Mouse (Mus musculus): ENCODE measurements around the gene Cnih3.

The Cnih3 gene

DNA sequence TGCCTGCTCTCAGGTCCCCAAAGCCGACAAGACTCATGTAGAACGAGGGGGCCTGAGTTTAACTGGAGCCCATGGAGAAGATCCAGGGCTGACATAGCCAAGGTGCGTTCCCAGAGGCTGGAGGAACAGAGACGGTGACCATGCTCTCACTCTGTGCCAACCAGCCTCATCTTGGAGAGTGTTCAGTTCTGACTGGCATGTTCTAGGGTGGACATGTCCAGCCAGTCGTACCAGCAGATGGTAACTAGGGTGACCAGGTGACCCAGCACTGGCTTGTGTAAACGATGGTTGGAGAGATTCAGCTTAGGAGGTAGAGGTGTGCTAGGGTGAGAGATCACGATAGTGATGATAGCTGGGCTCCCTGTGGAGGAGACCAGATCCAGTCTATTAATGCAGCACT lies 50.6 kb downstream of the Cnih3 start:
- no peak for DNase-seq (ENCODE audit: low read depth, low spot score)

DNA sequence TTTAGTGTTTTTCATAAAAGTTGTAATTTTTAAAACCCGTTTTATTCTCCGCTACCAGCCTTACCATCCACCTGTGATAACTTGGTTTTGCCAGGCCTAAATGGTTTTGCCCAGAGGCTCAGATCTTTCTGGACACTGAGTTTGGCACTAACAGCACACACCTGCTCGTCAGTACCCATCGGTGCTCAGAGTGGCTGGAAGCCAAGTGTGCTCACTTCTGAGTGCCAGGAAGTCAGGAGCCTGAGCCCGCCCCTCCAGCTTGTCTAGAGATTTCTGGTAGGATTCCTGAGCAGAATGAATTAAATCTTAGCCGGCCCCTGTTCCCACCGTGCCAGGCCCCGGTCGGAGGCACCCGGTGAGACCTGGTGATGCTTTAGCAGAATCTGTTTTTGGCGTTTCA lies 54.9 kb downstream of the Cnih3 start:
- no peak for DNase-seq (ENCODE audit: low read depth, low spot score)

DNA sequence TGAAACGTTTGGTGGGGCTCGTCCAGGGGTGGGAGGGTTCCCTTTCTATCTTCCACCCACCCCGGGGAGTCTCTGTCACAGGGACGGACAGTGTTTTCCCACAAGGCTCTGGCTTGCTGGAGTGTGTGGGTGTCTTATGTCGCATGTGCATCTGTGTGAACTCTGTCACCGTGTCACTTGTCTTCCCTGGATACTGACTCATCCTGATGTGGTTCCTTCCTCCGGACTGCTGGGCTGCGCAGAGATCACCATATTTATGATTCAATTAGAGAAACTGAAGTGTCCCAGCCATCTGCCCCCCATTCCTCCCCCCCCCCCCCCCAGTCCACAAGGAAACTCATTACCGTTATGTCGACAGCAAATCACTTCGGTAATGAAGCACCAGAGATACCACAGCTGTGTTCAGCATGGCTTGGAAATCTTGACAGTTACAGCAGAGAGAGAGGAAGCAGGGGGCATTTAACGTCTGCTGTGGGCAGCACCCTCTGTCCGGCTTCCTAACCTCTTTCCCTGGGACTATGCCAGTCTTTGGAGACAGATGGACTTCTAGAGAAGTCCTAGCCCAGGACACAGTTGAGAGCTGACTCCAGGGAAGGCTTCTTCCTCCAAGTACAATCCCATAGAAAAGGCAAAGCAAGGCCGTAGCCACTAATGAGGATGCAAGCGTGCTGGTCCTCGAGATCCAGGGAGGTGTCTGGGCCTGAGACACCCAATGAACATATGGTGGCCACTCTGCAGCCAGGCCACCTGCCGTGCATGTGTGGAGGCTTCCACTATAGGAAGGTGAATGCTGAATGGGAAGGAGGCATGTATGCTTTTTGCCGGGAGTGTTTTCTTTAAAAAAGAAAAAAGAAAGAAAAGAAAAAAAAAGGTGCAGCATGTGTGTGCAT lies 55.9 kb downstream of the Cnih3 start:
- no peak for DNase-seq (ENCODE audit: low read depth, low spot score)

DNA sequence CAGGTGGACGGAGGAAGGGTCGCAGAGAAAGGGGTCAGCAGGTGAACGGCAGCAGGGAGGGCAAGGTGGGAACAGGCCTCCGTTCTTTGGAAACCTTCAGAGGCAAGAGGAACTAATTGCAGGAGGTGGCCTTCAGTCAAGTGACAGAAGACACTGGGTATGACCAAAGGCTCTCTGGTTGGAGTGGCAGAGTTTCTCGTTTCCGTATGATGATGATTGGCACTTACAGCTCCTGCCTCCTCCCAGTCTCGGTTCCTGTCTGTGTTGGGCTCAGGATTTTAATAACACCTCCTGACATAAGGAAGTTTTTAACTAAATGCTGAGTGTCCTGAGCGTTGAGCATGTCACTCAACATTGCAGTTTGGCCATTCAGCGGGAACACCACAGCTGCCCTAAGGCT lies 57.3 kb downstream of the Cnih3 start:
- no peak for DNase-seq (ENCODE audit: low read depth, low spot score)

DNA sequence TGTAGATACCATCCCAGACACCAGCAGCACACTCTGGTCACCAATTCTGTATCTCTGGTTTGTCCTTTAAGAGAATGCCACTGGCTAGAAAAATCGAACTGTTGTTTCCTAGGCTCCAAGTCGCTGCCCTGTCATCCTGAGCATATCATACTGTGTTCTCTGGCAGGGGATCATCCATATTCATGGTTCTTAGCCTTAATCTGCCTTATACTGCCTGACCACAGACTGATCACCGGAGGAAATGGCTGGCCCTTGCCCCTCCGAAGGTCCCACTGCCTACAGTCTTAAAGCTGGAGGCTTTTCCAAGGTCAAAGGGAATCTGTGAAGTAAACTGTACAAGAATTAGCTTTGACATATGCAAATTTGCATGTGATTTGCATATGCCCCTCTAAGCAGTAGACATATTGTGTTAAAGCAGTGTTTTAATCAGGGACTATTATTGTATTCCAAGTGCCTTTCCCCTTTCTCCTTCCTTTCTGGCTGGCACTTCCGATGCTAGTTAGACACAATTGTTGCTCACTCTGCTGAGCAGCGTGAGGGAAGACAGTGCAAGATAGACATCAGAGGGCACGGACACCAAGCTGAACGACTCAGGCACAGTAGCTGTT lies 58.3 kb downstream of the Cnih3 start:
- DNase-seq (ENCODE audit: low read depth, low spot score) = no peak

DNA sequence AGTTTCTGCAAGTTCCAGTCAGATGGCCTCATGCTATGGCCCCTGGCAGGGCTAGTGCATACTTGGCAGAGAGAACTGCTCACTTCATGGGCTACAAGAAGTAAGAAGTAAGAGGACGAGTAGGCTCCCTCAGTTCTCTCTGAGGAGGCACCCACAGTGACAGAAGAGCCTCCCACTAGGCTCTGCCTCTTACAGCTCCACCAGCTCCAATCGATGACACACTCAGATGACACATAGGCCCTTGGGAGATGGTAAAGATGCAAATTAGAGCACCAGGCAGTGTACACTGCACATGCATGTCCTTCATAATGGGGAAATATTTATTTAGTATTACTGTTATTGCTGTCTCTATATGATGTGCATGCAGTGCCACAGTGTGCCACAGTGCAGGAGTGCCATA lies 62.6 kb downstream of the Cnih3 start:
- no peak for DNase-seq (ENCODE audit: low read depth, low spot score)

DNA sequence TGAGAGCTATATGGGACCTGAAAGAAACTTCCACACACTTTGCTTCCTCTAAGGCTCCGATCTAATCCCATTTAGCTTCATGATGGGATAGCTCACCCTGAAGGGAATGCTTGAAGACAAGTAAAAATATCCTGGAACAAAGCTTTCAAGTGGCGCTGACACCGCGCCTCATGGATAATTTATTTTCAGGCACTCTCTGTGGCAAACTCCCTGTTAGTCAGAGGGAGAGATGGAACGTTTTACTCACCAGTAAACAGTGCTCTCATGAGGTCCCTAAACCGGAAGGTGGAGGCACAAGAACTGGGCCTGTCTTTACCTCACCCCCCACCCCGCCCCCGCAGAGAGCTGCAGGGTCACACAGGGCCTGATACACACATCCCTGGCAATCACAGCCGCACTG lies 64.4 kb downstream of the Cnih3 start:
- no peak for DNase-seq (ENCODE audit: low read depth, low spot score)

DNA sequence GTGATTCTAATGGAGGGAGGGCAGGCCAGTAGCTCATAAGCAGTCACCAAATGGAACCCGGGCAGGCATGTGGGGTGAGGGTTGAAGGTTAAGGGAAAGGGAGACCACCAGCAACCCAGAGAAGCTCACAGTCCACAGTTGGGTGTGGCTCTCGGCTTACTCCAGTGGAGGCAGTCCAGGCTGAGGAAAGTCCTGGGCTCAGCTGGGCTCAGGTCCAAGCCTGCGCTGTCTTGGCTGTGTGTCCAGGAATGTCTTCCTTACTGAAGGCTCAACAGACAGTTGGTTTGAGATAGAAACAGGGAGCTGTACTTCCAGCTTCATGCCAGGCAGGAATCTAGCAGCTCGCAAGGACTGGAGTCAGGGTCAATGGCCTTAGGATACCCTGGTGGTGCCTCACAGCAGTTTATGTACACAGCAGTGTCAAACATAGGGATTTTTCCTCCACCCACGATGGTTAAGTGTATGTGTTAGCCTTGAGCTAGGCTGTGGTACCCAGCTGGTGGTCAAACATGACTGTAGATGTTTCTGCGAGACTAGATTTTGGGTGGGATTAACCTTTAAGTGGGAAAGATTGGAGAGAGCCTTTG lies 65.6 kb downstream of the Cnih3 start:
- no peak for DNase-seq (ENCODE audit: low read depth, low spot score)

DNA sequence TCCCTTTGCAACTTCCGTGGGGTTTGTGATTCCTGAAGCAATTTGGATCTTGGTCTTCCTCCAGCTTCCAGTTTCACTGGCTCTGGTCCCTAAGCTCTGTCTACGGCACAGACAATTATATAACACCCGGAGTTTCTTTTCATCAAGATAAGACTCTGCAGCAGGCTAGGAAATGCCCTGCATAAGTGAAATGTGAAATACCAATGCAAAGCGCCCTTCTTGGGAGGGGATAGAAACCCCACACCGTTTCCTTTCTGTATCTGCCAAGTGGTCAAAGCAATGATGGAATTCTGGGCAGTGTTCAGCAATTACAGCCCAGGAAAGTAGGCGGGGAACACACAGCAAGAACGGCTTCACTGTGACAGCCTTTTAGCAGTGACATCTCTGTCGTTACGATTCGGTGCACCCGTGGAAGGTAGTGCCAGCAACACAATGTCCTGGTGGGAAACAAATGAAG lies 67.7 kb downstream of the Cnih3 start:
- DNase-seq (ENCODE audit: low read depth, low spot score) = no peak

DNA sequence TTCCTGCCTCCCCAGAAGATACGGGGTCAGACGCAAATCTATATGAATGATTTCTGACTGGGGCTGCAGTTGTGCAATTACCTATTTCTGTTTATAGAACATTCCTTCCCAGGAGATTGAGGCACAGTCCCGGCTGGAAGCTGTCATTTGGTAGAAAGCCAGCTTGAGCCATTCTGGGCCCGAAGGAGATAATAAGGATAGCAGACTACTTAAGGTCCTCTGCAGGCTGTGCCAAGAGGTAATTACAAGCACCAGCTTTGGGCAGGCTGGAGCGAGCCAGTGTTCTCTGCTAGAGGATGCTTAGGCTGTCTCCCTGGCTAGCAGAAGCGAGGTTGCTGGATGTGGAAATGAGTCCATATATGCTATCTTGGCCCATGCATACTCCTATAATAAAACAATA lies 70.4 kb downstream of the Cnih3 start:
- no peak for DNase-seq (ENCODE audit: low read depth, low spot score)

DNA sequence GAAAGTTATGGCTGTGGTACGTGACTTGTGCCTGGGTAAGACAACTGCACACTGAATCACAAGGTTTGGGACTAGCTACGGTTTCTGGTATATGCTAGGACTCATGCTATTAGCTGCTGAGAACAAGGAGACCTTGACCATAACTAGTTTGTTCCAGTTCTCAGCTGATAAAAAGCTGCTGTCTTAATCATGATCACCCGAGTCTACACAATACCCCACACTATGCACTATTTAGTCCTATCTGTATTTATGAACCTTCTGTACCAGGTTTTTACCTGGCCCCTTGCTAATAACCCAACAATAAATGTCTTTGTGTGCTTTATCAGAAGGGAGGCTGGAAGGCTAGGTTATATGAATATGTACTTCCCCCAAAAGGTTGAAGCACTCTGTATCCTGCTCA lies 72.5 kb downstream of the Cnih3 start:
- DNase-seq (ENCODE audit: low read depth, low spot score) = no peak

DNA sequence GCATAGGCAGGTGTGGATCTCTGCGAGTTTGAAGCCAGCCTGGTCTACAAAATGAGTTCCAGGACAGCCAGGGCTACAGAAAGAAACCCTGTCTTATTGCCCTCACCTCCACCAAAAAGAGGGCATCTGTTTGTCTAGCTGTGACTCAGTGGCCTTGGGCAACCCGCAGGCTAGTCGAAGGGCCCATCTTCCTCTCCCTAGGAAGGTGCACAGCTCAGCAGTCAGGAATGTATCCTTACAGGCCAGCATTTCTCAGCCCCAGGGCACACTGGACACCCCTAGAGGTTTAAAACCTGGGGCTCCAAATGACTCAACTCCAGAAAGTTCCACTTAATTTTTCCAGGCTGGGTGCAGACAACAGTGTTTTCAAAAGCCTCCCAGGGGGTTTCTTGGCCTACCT lies 73.0 kb downstream of the Cnih3 start:
- DNase-seq (ENCODE audit: low read depth, low spot score) = no peak

DNA sequence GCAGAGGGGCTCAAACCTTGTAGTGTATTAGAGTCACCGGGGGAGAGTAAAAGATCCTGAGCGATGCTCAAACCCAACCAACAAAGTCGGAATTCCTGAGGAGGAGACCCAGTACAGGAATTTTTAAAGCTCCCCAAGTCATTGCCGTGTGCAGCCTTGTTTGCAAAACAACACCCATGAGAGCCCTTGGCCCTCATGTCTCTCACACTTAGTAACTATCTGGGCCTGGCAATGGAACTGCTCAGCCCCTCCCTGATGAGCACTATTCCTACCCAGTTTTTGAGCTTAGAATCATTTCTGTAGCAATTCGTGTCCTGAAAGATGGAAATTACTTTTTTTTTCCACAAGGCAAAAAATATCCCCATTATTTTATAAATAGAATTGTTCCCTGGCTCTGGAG lies 74.0 kb downstream of the Cnih3 start:
- DNase-seq (ENCODE audit: low read depth, low spot score) = no peak

DNA sequence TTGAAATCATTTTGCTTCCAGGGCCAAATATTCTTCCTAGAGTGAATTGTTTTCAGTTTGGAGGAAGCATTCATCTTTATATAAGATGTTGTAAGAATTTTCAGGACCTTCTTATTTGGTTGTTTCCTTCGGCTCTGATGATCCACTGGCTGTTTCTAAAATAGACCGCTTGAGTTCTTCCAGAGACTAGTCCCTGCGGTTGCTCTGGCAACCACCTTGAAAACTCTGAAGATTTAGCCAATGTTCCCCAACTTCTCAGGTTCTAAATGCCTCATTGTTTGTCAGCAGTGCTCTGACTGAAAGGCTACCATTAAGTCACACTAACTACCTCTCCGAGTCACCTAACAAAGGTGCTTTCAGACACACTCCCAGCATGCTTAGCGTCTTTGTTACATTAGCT lies 80.8 kb downstream of the Cnih3 start:
- DNase-seq (ENCODE audit: low read depth, low spot score) = peak; percentile 20

DNA sequence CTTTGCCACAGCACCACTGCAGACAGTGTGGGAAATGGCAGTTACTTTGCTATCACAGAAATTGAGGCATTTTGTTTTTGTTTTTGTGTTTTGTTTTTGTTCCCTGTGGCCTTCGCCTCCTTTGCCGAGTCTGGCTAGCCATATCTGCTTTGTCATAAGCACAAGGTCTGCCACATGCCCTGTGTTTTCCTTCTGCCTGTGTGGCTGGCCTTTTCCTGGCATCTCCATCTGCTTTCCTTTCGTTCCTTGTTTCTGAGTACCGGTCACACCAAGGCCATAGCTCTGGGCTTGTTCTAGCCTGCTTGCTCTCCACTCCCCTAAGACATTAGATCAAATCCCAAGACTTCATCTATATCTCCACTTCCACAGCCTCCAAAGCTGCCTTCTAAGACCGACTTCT lies 83.0 kb downstream of the Cnih3 start:
- DNase-seq (ENCODE audit: low read depth, low spot score) = no peak

DNA sequence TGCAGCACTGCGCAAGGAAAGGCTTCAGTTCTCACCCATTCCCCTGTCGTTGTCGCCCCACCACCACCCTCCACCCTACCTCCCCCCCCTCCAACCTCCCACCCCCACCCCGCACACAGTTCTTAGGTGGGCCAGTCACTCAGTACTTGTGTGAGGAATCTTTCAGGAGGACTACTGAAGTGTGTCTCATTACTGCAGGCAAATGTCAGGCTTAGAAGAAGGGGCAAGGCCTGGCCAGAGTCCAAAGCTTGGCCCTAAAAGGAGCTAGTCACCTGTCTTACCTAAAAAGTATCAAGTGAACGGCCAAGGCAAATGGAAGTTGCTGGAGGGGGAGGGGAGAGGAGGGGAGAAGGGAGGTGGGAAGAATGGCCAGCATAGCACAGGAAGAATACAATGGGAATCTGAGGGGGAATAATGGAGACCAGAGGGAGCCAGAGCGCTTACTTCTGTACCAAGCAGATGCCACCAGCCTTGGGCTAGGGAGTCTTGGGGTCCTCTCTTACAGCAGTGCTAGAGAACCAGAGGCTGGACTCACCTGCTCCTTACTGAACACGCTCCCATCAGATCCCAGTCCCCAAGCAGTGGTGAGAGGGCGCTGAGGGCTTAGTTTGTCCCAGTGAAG lies 88.7 kb downstream of the Cnih3 start:
- DNase-seq (ENCODE audit: low read depth, low spot score) = no peak

DNA sequence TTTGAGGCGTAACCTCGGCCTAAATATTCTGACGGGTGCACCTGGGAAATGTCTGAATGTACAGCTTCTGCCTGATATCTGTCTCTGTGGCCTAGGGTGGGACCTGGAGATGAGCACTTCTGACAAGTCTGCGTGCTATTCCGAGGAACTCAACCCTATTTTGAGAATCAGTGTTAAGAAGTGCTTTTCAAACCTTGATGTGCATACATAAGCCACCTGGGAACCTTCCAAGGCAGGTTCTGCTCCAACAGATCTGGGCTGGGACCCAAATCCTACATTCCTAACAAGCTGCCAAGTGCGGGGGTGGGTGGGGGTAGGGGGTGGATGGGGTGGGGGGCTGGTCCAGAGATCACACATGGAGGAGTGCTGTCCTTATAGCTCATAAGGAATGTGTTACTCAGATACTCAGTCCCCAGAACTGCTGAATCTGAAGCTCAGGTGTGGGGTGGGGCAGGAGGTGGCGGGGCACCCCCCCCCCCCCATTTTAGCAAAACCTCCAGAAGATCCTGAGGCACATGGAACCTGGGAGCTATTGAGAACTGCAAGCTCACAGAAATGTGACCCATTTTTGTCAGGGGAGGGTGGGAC lies 89.3 kb downstream of the Cnih3 start:
- no peak for DNase-seq (ENCODE audit: low read depth, low spot score)

DNA sequence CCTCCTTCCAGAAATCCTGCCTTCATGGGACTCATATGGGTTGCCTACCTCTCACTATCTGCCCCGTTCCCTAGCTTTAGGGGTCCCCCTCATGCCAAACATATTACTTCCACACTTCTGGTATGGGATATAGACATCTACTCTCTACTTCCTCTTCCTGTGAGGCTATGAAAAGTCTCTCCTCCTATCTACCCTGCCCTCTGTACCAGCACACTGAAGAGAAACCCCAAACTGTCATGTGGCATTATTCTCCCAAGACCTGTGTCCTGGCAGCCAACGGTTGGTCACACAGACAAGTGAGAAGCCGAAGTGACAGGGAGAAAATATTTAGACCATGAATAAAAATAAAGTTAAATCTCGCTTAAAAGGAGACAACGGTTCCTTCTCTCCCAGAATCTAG lies 92.6 kb downstream of the Cnih3 start:
- DNase-seq (ENCODE audit: low read depth, low spot score) = no peak

DNA sequence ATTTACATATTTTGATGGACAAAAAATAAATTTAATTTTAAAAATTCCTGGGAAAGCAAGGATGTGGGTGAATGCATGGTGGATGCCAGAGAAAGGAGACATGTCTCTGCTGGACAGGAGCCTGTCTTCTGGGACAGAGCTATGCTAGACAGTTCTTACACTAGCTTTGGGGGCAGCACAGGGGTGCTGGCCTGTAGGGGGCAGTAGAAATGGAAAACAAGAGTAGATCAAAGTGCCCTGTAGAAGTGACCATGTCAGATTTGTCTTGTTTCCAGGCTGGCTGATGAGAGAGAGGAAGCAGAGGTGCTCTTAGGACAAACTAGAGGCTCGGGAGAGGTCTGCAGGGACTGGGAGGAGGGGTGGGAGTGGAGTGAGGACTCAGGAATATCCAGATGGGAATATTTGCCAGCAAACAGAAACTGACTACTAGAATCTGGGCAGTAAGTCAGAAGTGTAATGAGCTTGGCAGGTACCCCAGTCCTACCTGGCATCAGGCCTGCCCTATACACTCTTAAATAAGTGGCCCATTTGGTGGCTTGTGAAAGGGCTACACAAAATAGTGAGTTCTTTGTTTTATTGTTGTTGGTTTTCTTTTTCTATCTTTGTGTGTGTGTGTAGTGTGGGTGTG lies 93.3 kb downstream of the Cnih3 start:
- no peak for DNase-seq (ENCODE audit: low read depth, low spot score)

DNA sequence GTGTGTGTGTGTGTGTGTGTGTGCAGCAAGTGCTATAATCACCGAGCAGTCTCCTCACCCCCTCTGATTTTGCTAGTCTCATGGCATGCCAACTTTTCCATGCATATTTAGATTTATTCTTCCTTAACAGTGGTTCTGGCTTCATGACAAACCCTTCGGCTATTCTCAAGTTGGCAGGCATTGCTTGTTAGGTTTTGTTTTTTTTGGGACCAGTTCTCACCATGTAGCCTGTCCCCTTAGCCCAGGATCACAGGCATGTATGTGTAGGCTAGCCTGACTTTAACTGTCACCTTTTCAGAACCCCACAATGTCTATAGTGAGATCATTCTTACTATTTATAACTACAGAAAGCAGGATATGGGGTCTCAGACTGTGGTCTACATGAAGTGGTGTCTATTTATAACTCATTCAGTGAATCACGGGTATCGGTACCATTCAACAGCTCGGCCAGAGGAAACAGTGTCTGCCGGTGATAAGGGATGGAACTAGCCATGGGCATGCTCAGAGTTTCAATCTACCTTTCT lies 94.2 kb downstream of the Cnih3 start:
- DNase-seq (ENCODE audit: low read depth, low spot score) = no peak

DNA sequence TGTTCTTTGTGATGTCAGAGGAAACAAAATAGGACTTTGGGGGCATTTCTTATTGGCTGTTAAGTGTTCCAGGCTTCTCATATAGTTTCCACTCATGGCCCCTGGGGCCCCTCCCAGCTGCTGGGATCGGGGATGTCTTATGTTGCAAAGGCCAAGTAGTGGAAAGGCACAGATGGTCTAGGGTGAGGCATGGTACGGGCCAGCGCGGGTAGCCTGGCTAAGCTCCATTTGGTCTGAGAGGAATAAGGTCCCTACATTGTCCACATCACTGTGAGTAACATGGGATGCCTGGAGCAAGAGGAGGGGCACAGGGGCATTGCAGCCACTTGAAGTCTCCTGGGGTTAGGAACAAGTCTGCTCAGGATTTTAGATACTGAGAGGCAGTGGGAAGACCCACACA lies 95.1 kb downstream of the Cnih3 start:
- no peak for DNase-seq (ENCODE audit: low read depth, low spot score)
